Mouse (Mus musculus) MEL (cell line): Measurements from ENCODE around the gene Vwa8.

Source experiments
- CTCF ChIP-seq, 3 experiments: IDR thresholded peaks in 2 of 3; conservative IDR thresholded peaks in 1 of 3; 2 replicates each; pipeline ENCODE4 v1.5.1; 2011 to 2012; ENCODE audit warnings: low read length in 3 of 3, low read depth in 2 of 3, mild to moderate bottlenecking in 2 of 3, improper control_type of control experiment in 1 of 3, inconsistent platforms in 1 of 3, mixed read lengths in 1 of 3, moderate library complexity in 1 of 3; ENCODE audit not compliant: control insufficient read depth in 1 of 3, insufficient read depth in 1 of 3, poor library complexity in 1 of 3, severe bottlenecking in 1 of 3
- E2F4 ChIP-seq: IDR thresholded peaks from 2 replicates; pipeline ENCODE4 v1.6.1; 2011; ENCODE audit warnings: low read depth, low read length, improper control_type of control experiment, borderline replicate concordance
- ELF1 ChIP-seq: IDR thresholded peaks from 2 replicates; pipeline ENCODE4 v1.6.1; 2014; ENCODE audit warnings: low read depth, mild to moderate bottlenecking, inconsistent platforms, low read length, improper control_type of control experiment, moderate library complexity
- GATA1 ChIP-seq: IDR thresholded peaks from 2 replicates; pipeline ENCODE4 v1.6.1; 2011; ENCODE audit warnings: low read depth, low read length, improper control_type of control experiment
- MAZ ChIP-seq: IDR thresholded peaks from 2 replicates; pipeline ENCODE4 v1.6.1; 2012; ENCODE audit warnings: low read depth, mild to moderate bottlenecking, inconsistent platforms, low read length, improper control_type of control experiment
- POLR2A ChIP-seq, 2 experiments: IDR thresholded peaks; 2 replicates each; pipeline ENCODE4 v1.6.1; 2011 to 2012; ENCODE audit warnings: low read length in 2 of 2, mild to moderate bottlenecking in 2 of 2, control low read depth in 1 of 2, improper control_type of control experiment in 1 of 2, low read depth in 1 of 2, moderate library complexity in 1 of 2; ENCODE audit not compliant: control insufficient read depth in 1 of 2, insufficient read depth in 1 of 2, poor library complexity in 1 of 2
- SIN3A ChIP-seq: IDR thresholded peaks from 2 replicates; pipeline ENCODE4 v1.6.1; 2012; ENCODE audit warnings: low read length, improper control_type of control experiment, inconsistent platforms
- TBP ChIP-seq: IDR thresholded peaks from 2 replicates; pipeline ENCODE4 v1.8.0; 2011; ENCODE audit warnings: low read depth, low read length, improper control_type of control experiment
- USF1 ChIP-seq: IDR thresholded peaks from 2 replicates; pipeline ENCODE4 v1.6.1; 2014; ENCODE audit warnings: low read depth, mild to moderate bottlenecking, inconsistent platforms, low read length, improper control_type of control experiment, moderate library complexity
- ZMIZ1 ChIP-seq: IDR thresholded peaks from 2 replicates; pipeline ENCODE4 v1.6.1; 2012; ENCODE audit warnings: low read depth, mild to moderate bottlenecking, inconsistent platforms, low read length, improper control_type of control experiment, moderate library complexity

GRCm38 (mm10) chr14:79203496-79204158, 354.8 kb downstream of the Vwa8 start:
- no peak for TF ChIP-seq POLR2A (IDR thresholded peaks at IDR 0.05; ENCODE audit: control insufficient read depth in 1 of 2, insufficient read depth in 1 of 2, low read depth in 1 of 2, low read length in 2 of 2, poor library complexity in 1 of 2)
- TF ChIP-seq CTCF (IDR thresholded peaks at IDR 0.05 in 2 of 3, conservative IDR thresholded peaks at IDR 0.05 in 1 of 3; ENCODE audit: control insufficient read depth in 1 of 3, insufficient read depth in 1 of 3, low read depth in 2 of 3, low read length in 3 of 3, poor library complexity in 1 of 3, severe bottlenecking in 1 of 3) = no peak
- TF ChIP-seq MAZ = no peak
- TF ChIP-seq SIN3A = no peak
- TF ChIP-seq TBP = no peak
- no peak for TF ChIP-seq ZMIZ1
- TF ChIP-seq ELF1 = no peak
- TF ChIP-seq GATA1 = no peak
- no peak for TF ChIP-seq E2F4
- no peak for TF ChIP-seq USF1
